Mouse (Mus musculus): ENCODE measurements at regions not wholly inside any gene's neighbourhood (a gene's known extent, or its start where the extent isn't known, plus 50 kb on each side); places are given as distances from the start of the nearest gene placed in this dataset.

GRCm38 (mm10) chr4:89082838-89083237 lies 54.1 kb upstream of the Mtap start:
- no peak for DNase-seq

GRCm38 (mm10) chr4:89078485-89078884 lies 58.4 kb upstream of the Mtap start:
- no peak for DNase-seq

- DNase-seq = no peak
These were observed 62.2 kb upstream of the Mtap start for GRCm38 (mm10) chr4:89074705-89075104.

GRCm38 (mm10) chr4:89070430-89070829 lies 66.5 kb upstream of the Mtap start:
- no peak for DNase-seq

GRCm38 (mm10) chr4:89064401-89064800 lies 72.5 kb upstream of the Mtap start:
- no peak for DNase-seq

- no peak for DNase-seq
These were observed 74.5 kb upstream of the Mtap start for GRCm38 (mm10) chr4:89062384-89062783.

- no peak for DNase-seq
These were observed 75.3 kb upstream of the Mtap start for GRCm38 (mm10) chr4:89061619-89062018.

- DNase-seq = no peak
These were observed 79.3 kb upstream of the Mtap start for GRCm38 (mm10) chr4:89057573-89057972.

- no peak for DNase-seq
These were observed 79.8 kb upstream of the Mtap start for GRCm38 (mm10) chr4:89057135-89057534.

- DNase-seq = no peak
These were observed 81.0 kb upstream of the Mtap start for GRCm38 (mm10) chr4:89055969-89056368.

- DNase-seq = no peak
These were observed 83.3 kb upstream of the Mtap start for GRCm38 (mm10) chr4:89053606-89054005.

- DNase-seq = no peak
These were observed 85.0 kb upstream of the Mtap start for GRCm38 (mm10) chr4:89051897-89052296.

GRCm38 (mm10) chr4:89050551-89051199 lies 86.2 kb upstream of the Mtap start:
- DNase-seq = no peak

- DNase-seq = no peak
These were observed 87.1 kb upstream of the Mtap start for GRCm38 (mm10) chr4:89049592-89050440.

GRCm38 (mm10) chr4:89044516-89044915 lies 92.4 kb upstream of the Mtap start:
- DNase-seq = no peak

GRCm38 (mm10) chr4:89043982-89044381 lies 92.9 kb upstream of the Mtap start:
- no peak for DNase-seq

GRCm38 (mm10) chr4:89040856-89041255 lies 96.1 kb upstream of the Mtap start:
- peak; percentile 12 for DNase-seq

- DNase-seq = no peak
These were observed 98.0 kb upstream of the Mtap start for GRCm38 (mm10) chr4:89038906-89039305.

GRCm38 (mm10) chr4:89038135-89038534 lies 98.8 kb upstream of the Mtap start:
- no peak for DNase-seq

GRCm38 (mm10) chr4:89034822-89035221 lies 102.1 kb upstream of the Mtap start:
- no peak for DNase-seq

GRCm38 (mm10) chr4:89034299-89034698 lies 102.6 kb upstream of the Mtap start:
- DNase-seq = no peak

- DNase-seq = no peak
These were observed 124.1 kb upstream of the Mtap start for GRCm38 (mm10) chr4:89012681-89013353.

GRCm38 (mm10) chr4:89008561-89008960 lies 128.4 kb upstream of the Mtap start:
- no peak for DNase-seq

- no peak for DNase-seq
These were observed 121.5 kb upstream of the Ifne start for GRCm38 (mm10) chr4:89001470-89001869.

All from cerebellum, adult 9-10 months (tissue).